16 mouse cellular contexts compared by ENCODE assay signal in genomic region chr13:49807146-49807545, GRCm38 (mm10). TPM values are rescaled to one million over a fixed set of nuclear protein-coding genes. Genes with fewer than 3 reads are reported as not detected.
DNase-seq lines count a peak whose midpoint lies in the region; ATAC-seq and TF ChIP-seq lines count a peak whose summit lies in the region.
"Had no signal": no experiment of that assay in that cellular context is flagged by ENCODE, and none has a peak within 500 bp of the region (broad histone marks: within the 10 kb centered on the region; RNA-seq: fewer than 3 reads in every experiment).

No protein-coding gene starts in this region.

- H3K36me3 ChIP-seq in CH12.LX (replicated peaks in 1 of 2; ENCODE audit: control insufficient read depth in 1 of 2, insufficient read depth in 1 of 2, low read length in 1 of 2): no peaks in the 10 kb centered on the region
- H3K36me3 ChIP-seq in forebrain, embryonic 16.5 days (ENCODE audit: control insufficient read depth, insufficient read depth): no peaks in the 10 kb centered on the region
- H3K36me3 ChIP-seq: heart, embryonic 12.5 days had no signal

- no peak for TF ChIP-seq EP300 in CH12.LX (IDR thresholded peaks at IDR 0.05; ENCODE audit: low read length)

- intact Hi-C loops in left cerebral cortex, postnatal 25 days (cut with DNase I): no loop called here

- H3K9ac ChIP-seq in CH12.LX (ENCODE audit: insufficient read depth, low read depth): no peak overlapping the region
- no peak overlapping the region for H3K9ac ChIP-seq in forebrain, embryonic 16.5 days (replicated peaks; ENCODE audit: low read depth, low read length)
- H3K9ac ChIP-seq: heart, embryonic 12.5 days had no signal

- no peak overlapping the region for H3K4me2 ChIP-seq in CH12.LX (ENCODE audit: insufficient read depth, low read depth, poor library complexity, severe bottlenecking)
- no peak overlapping the region for H3K4me2 ChIP-seq in forebrain, embryonic 16.5 days (ENCODE audit: low read length)
- H3K4me2 ChIP-seq: heart, embryonic 12.5 days had no signal

- dilution Hi-C loops in CH12.LX (cut with MboI; ENCODE audit: extremely low pct_ligation_motif_present, extremely low pct_unique_long_range_greater_than_20kb, low sequenced_read_pairs): no loop called here

- TF ChIP-seq POLR2A in CH12.LX (IDR thresholded peaks at IDR 0.05; ENCODE audit: low read depth, low read length): no peak

- no peak overlapping the region for H3K4me3 ChIP-seq in layer of hippocampus, adult 2 months
- H3K4me3 ChIP-seq in CH12.LX (replicated peaks in 1 of 3; ENCODE audit: low read depth in 2 of 3, low read length in 2 of 3, poor library complexity in 1 of 3): no peak overlapping the region
- no peak overlapping the region for H3K4me3 ChIP-seq in forebrain, embryonic 16.5 days (replicated peaks; ENCODE audit: low read length)
- H3K4me3 ChIP-seq: heart, embryonic 12.5 days had no signal

- WGBS in forebrain, embryonic 16.5 days: 86% methylated on average over 1 of the region's 1 CpGs

- in situ Hi-C loops in CH12.LX (cut with MboI; ENCODE audit: low pct_ligation_motif_present, low pct_unique_long_range_greater_than_20kb, low sequenced_read_pairs): no loop called here

- peak; percentile 2 for DNase-seq in embryo, embryonic 11 days
- DNase-seq in embryo, embryonic 9.5 days (ENCODE audit: extremely low spot score): no peak
- DNase-seq in layer of hippocampus, adult 2 months (ENCODE audit: low spot score in 2 of 2): no peak
- DNase-seq in layer of hippocampus, adult 11-12 months (ENCODE audit: low spot score): no peak
- DNase-seq in CH12.LX (ENCODE audit: extremely low read depth): peak; percentile 27
- no peak for DNase-seq in left cerebral cortex, postnatal 25 days (ENCODE audit: low spot score in 2 of 2)
- DNase-seq: lung, adult 2 months; thymus, postnatal 36 days had no signal

- H3K27me3 ChIP-seq in CH12.LX (replicated peaks): peaks cover 9% of the 10 kb centered on the region
- no peaks in the 10 kb centered on the region for H3K27me3 ChIP-seq in forebrain, embryonic 16.5 days (replicated peaks; ENCODE audit: control insufficient read depth, insufficient read depth, low read length)
- H3K27me3 ChIP-seq: heart, embryonic 12.5 days had no signal

- peak; percentile 14; the same call in 1 of the 2 replicates for TF ChIP-seq CTCF in layer of hippocampus, adult 2 months (conservative IDR thresholded peaks at IDR 0.05)
- TF ChIP-seq CTCF in CH12.LX (conservative IDR thresholded peaks at IDR 0.05 in 1 of 2, IDR thresholded peaks at IDR 0.05 in 1 of 2; ENCODE audit: low read depth in 2 of 2, low read length in 2 of 2): peak; percentile 25 to 70; a peak in 2 of 4 replicates

- H3K4me1 ChIP-seq in CH12.LX (ENCODE audit: control insufficient read depth in 1 of 2, insufficient read depth in 2 of 2): no peaks in the 10 kb centered on the region
- no peaks in the 10 kb centered on the region for H3K4me1 ChIP-seq in forebrain, embryonic 16.5 days (replicated peaks; ENCODE audit: control insufficient read depth, insufficient read depth, low read length)
- H3K4me1 ChIP-seq: heart, embryonic 12.5 days had no signal

- peak; percentile 35 for TF ChIP-seq RAD21 in CH12.LX (IDR thresholded peaks at IDR 0.05; ENCODE audit: low read depth, low read length)

- no peaks in the 10 kb centered on the region for H3K9me3 ChIP-seq in CH12.LX (replicated peaks; ENCODE audit: low read length)
- H3K9me3 ChIP-seq in forebrain, embryonic 16.5 days (ENCODE audit: control insufficient read depth, low read length): no peaks in the 10 kb centered on the region

- no peaks in the 10 kb centered on the region for H3K79me2 ChIP-seq in CH12.LX (replicated peaks; ENCODE audit: control insufficient read depth, extremely low read depth, insufficient read depth, poor library complexity, severe bottlenecking)

- no peak overlapping the region for H3K27ac ChIP-seq in layer of hippocampus, adult 2 months
- no peak overlapping the region for H3K27ac ChIP-seq in CH12.LX (ENCODE audit: insufficient read depth, low read depth)
- H3K27ac ChIP-seq in forebrain, embryonic 16.5 days (ENCODE audit: low read length): no peak overlapping the region
- H3K27ac ChIP-seq: hindbrain, postnatal 0 days had no signal

- ATAC-seq in granulocyte monocyte progenitor cell, adult 5-6 weeks (replicated peaks; ENCODE audit: poor library complexity, severe bottlenecking): peak; percentile 14; the same call in 1 of the 2 replicates
- no peak for ATAC-seq in forebrain, embryonic 16.5 days
- ATAC-seq: hindbrain, postnatal 0 days had no signal

TF ChIP-seq in CH12.LX, 34 proteins besides CTCF, POLR2A, EP300 and RAD21:
- TF ChIP-seq USF1 (IDR thresholded peaks at IDR 0.05; ENCODE audit: low read depth, low read length) (no peak), ETS1 (conservative IDR thresholded peaks at IDR 0.05; ENCODE audit: low read depth, low read length) (no peak), CHD2 (IDR thresholded peaks at IDR 0.05; ENCODE audit: low read length) (peak; percentile 62), ELF1 (IDR thresholded peaks at IDR 0.05; ENCODE audit: low read depth, low read length) (no peak), SMC3 (IDR thresholded peaks at IDR 0.05; ENCODE audit: low read depth, low read length) (peak; percentile 26)

RNA-seq across cellular contexts. Expression of gene Gm30302, which starts 8.3 kb away (rescaled TPM):
- not detected for total RNA-seq in layer of hippocampus, adult 2 months (2021)
- total RNA-seq in CH12.LX (2012; rRNA removed) (not detected in 2 replicates), CH12.LX (2014; rRNA removed) (not detected in 2 replicates)
- polyA plus RNA-seq in CH12.LX (2012; ENCODE audit: insufficient read length, low read depth): not detected in 2 replicates
- total RNA-seq in granulocyte monocyte progenitor cell, adult 5-6 weeks (2014; fragmentation: Nextera tagmentation): not detected in 2 replicates
- total RNA-seq in granulocyte monocyte progenitor cell, adult 5-6 weeks (2017): not detected in 2 replicates
- not detected in 2 replicates for polyA plus RNA-seq in forebrain, embryonic 16.5 days (2015; fragmentation: Nextera tagmentation; extraction: Ambion mirVana)
- not detected for total RNA-seq in left cerebral cortex, postnatal 25 days (2021)
- total RNA-seq: common myeloid progenitor, adult 5-6 weeks; hindbrain, postnatal 0 days; left cerebral cortex, postnatal 36 days; megakaryocyte-erythroid progenitor cell, adult 5-6 weeks had no signal
- polyA plus RNA-seq: frontal cortex, adult 2 months; heart, embryonic 12.5 days; hindbrain, postnatal 0 days; lung, adult 2 months had no signal

Comparison
In these comparisons a context has a peak if more than half of its experiments do, and no peak if none do; other contexts are left out.
1. DNase-seq: peak in embryo, embryonic 11 days (single experiment) and CH12.LX (single experiment); none in embryo, embryonic 9.5 days (single experiment), layer of hippocampus, adult 2 months (0 of 2), layer of hippocampus, adult 11-12 months (single experiment) and left cerebral cortex, postnatal 25 days (0 of 2).